Mouse (Mus musculus): ENCODE measurements at regions not wholly inside any gene's neighbourhood (a gene's known extent, or its start where the extent isn't known, plus 50 kb on each side); places are given as distances from the start of the nearest gene placed in this dataset.

- DNase-seq (ENCODE audit: low spot score in 2 of 2): no peak
Measured at GRCm38 (mm10) chr1:57032407-57032806, 54.0 kb upstream of the Satb2 start.

- DNase-seq (ENCODE audit: low spot score in 2 of 2): no peak
Measured at GRCm38 (mm10) chr1:57033244-57033643, 54.8 kb upstream of the Satb2 start.

- DNase-seq (ENCODE audit: low spot score in 2 of 2): no peak
Measured at GRCm38 (mm10) chr1:57034411-57034810, 56.0 kb upstream of the Satb2 start.

- DNase-seq (ENCODE audit: low spot score in 2 of 2): no peak
Measured at GRCm38 (mm10) chr1:57036382-57036781, 57.9 kb upstream of the Satb2 start.

GRCm38 (mm10) chr1:57040201-57040600 is 61.8 kb upstream of the Satb2 start:
- no peak for DNase-seq (ENCODE audit: low spot score in 2 of 2)

GRCm38 (mm10) chr1:57041578-57041977 is 63.1 kb upstream of the Satb2 start:
- DNase-seq (ENCODE audit: low spot score in 2 of 2): no peak

GRCm38 (mm10) chr1:57053836-57054235 is 75.4 kb upstream of the Satb2 start:
- no peak for DNase-seq (ENCODE audit: low spot score in 2 of 2)

GRCm38 (mm10) chr1:57055976-57056375 is 77.5 kb upstream of the Satb2 start:
- DNase-seq (ENCODE audit: low spot score in 2 of 2): no peak

GRCm38 (mm10) chr1:57059216-57059615 is 80.8 kb upstream of the Satb2 start:
- DNase-seq (ENCODE audit: low spot score in 2 of 2): no peak

GRCm38 (mm10) chr1:57075221-57075620 is 96.8 kb upstream of the Satb2 start:
- DNase-seq (ENCODE audit: low spot score in 2 of 2): no peak

GRCm38 (mm10) chr1:57076696-57077095 is 98.2 kb upstream of the Satb2 start:
- no peak for DNase-seq (ENCODE audit: low spot score in 2 of 2)

GRCm38 (mm10) chr1:57080306-57080705 is 101.9 kb upstream of the Satb2 start:
- no peak for DNase-seq (ENCODE audit: low spot score in 2 of 2)

GRCm38 (mm10) chr1:57083134-57083533 is 104.7 kb upstream of the Satb2 start:
- DNase-seq (ENCODE audit: low spot score in 2 of 2): no peak

GRCm38 (mm10) chr1:57083540-57084083 is 105.2 kb upstream of the Satb2 start:
- DNase-seq (ENCODE audit: low spot score in 2 of 2): no peak

GRCm38 (mm10) chr1:57095361-57096247 is 117.2 kb upstream of the Satb2 start:
- no peak for DNase-seq (ENCODE audit: low spot score in 2 of 2)

GRCm38 (mm10) chr1:57096248-57096600 is 117.8 kb upstream of the Satb2 start:
- no peak for DNase-seq (ENCODE audit: low spot score in 2 of 2)

- DNase-seq (ENCODE audit: low spot score in 2 of 2): no peak
Measured at GRCm38 (mm10) chr1:57096740-57097139, 118.3 kb upstream of the Satb2 start.

- no peak for DNase-seq (ENCODE audit: low spot score in 2 of 2)
Measured at GRCm38 (mm10) chr1:57100614-57101013, 122.2 kb upstream of the Satb2 start.

GRCm38 (mm10) chr1:57107308-57107707 is 128.9 kb upstream of the Satb2 start:
- DNase-seq (ENCODE audit: low spot score in 2 of 2): no peak

GRCm38 (mm10) chr1:57120678-57121077 is 142.2 kb upstream of the Satb2 start:
- no peak for DNase-seq (ENCODE audit: low spot score in 2 of 2)

GRCm38 (mm10) chr1:57144181-57144580 is 165.7 kb upstream of the Satb2 start:
- DNase-seq (ENCODE audit: low spot score in 2 of 2): no peak

- DNase-seq (ENCODE audit: low spot score in 2 of 2): no peak
Measured at GRCm38 (mm10) chr1:57155869-57156268, 177.4 kb upstream of the Satb2 start.

GRCm38 (mm10) chr1:57164443-57164842 is 186.0 kb upstream of the Satb2 start:
- no peak for DNase-seq (ENCODE audit: low spot score in 2 of 2)
